Mouse (Mus musculus) gastrocnemius, adult 2 months (tissue): Measurements from ENCODE around the gene Snrpe. TPM values are rescaled to one million over a fixed set of nuclear protein-coding genes. Genes with fewer than 3 reads are reported as not detected.

Experiments used
- DNase-seq: peaks from one replicate; pipeline ENCODE4 v3.0.0; 2022
- H3K27ac ChIP-seq: fragments of 200-600 bp; 2 replicates; pipeline ENCODE4 v1.8.1; 2022; ENCODE audit warnings: mild to moderate bottlenecking
- H3K4me3 ChIP-seq: fragments of 200-600 bp; 2 replicates; pipeline ENCODE4 v1.8.1; 2022; ENCODE audit warnings: mild to moderate bottlenecking, moderate library complexity
- CTCF ChIP-seq: fragments of 200-600 bp; IDR thresholded peaks from 2 replicates; pipeline ENCODE4 v1.8.1; 2022; ENCODE audit warnings: antibody characterized with exemption, mild to moderate bottlenecking, moderate library complexity
- intact Hi-C: fragments of 180-260 bp; cut with DNase I; formaldehyde crosslinking; loops from one replicate; pipeline ENCODE4 v1.15.1; 2025
- total RNA-seq, 2 experiments: library from RNA; stranded (reverse); gene quantifications; 2 replicates each; pipeline ENCODE4 v1.2.3; 2021

Gene Snrpe
- total RNA-seq, 2 experiments from 2014 or later = 42.9 to 63.3 TPM

GRCm38 (mm10) chr1:133613817-133614216 is 3.7 kb upstream of the Snrpe start:
- peak; percentile 48 for TF ChIP-seq CTCF
- intact Hi-C loops = loop anchor here (10.0 kb wide), 2 partner anchors 439 to 469 kb away; no protein-coding TSS in a partner anchor
- H3K4me3 ChIP-seq = no peak overlapping the region
- H3K27ac ChIP-seq = no peak overlapping the region
- DNase-seq = no peak

- Histone ChIP-seq H3K27ac (no peak overlapping the region), H3K4me3 (no peak overlapping the region)
- no peak for TF ChIP-seq CTCF
- intact Hi-C loops = loop anchor here (2.0 to 10.0 kb wide), 3 partner anchors 297 to 467 kb away; no protein-coding TSS in a partner anchor
- no peak for DNase-seq
Observed at GRCm38 (mm10) chr1:133611436-133611835, 1.3 kb upstream of the Snrpe start.

DNA sequence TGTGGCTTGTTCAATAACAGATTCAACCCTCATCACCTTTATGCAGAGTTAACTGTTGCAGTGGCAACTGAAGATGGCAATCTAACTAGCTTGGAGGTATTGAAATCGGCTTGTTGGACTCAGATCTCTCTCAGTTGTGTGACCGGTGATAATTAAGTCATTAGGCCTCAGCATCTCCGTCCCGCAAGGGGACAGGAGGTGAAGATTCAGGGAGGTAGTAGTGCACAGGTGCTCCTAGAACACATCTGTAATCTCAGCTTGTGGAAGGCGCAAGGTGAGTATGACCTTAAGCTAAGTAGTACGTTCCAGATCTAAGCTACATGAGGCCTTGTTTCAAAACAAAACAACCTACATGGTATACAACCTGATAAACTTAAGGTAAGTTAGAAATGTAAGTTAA is 510 bp upstream of the Snrpe start:
- Histone ChIP-seq H3K4me3 (no peak overlapping the region), H3K27ac (no peak overlapping the region)
- intact Hi-C loops = loop anchor here (1.0 to 10.0 kb wide), 4 partner anchors 228 to 466 kb away; no protein-coding TSS in a partner anchor
- no peak for TF ChIP-seq CTCF
- no peak for DNase-seq

- intact Hi-C loops = no loop called here
- Histone ChIP-seq H3K27ac (no peak overlapping the region), H3K4me3 (no peak overlapping the region)
- no peak for DNase-seq
- no peak for TF ChIP-seq CTCF
Observed at GRCm38 (mm10) chr1:133603174-133603573, 6.9 kb downstream of the Snrpe start.

DNA sequence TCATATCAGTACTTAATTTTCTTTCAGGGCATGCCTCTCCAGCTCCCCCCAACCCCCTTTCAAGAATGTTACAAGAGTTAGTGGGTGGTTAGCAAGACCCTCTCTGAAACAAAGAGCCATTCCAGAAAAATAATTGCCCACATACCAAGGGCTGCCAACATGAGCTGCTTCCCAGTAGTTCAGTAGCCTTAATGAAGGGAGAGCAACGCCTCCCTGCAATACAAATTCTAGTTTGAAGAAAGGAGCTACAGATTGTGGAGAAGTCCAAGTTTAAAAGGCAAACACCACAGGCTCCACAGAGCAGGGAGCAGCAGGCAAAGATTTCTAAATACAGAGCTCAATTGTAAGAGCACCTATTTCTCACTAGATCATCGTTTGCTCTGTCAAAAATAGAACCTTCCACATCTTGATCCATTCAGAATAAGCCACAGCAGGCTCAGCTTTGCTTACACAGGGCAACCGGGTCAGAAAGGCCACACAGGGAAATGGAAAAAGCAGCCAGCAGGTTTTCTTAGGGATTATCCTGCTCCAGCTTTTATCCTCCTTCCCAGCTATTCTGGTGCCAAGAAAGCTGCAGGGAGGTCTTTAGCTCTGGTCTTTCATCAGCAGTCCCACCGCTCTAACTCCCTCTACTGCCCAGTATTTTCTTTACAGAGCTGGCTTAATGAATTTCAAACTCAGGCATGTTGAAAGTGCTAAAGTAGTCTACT is 13.6 kb downstream of the Snrpe start:
- Histone ChIP-seq H3K4me3 (no peak overlapping the region), H3K27ac (peak overlapping the region; percentile 12; the same call in 1 of the 2 replicates)
- DNase-seq = no peak
- TF ChIP-seq CTCF = peak; percentile 37
- intact Hi-C loops = no loop called here

DNA sequence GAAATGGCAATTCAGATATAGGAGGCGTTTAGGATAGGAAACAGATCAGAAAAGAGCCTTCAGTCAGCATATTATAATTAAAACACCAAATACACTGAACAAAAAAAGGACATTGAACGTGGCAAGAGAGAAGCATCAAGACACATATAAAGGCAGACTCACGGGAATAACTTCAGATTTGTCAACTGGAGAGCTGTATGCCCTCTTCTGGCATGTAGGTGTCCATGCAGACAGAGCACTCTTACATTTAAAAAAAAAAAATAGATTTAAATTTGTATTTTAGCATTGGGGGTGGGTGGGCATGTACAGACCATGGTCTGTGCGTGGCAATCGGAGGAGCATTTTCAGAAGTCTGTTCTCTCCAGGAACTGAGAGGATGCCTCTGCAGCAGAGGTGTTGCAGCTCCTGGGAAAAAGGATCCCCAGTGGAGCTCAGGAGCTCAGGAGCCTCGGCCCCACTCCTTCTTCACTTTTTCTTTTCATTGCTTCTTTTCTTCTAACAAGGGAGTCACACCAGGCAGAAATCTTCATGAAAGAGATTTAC is 24.0 kb downstream of the Snrpe start:
- Histone ChIP-seq H3K4me3 (no peak overlapping the region), H3K27ac (no peak overlapping the region)
- TF ChIP-seq CTCF = peak; percentile 52
- DNase-seq = no peak
- intact Hi-C loops = loop anchor here (1.0 kb wide), 1 partner anchor 204 kb away; no protein-coding TSS in a partner anchor

GRCm38 (mm10) chr1:133571293-133571692 is 38.8 kb downstream of the Snrpe start:
- DNase-seq = no peak
- H3K27ac ChIP-seq = no peak overlapping the region
- intact Hi-C loops = no loop called here
- no peak overlapping the region for H3K4me3 ChIP-seq
- no peak for TF ChIP-seq CTCF

Other genes with a start within 250 kb of the Snrpe start
- gene Etnk2, start 246.7 kb downstream of the Snrpe start, total RNA-seq = under 1 TPM; 0.10 to 0.20 TPM
- gene Sox13, start 185.9 kb downstream of the Snrpe start, total RNA-seq = 10 to 100 TPM in 1 of 2 experiments, 1 to 10 TPM in 1; 8.9 to 12.4 TPM
- gene Zbed6, start 50.6 kb upstream of the Snrpe start, total RNA-seq = 10 to 100 TPM in 1 of 2 experiments, 1 to 10 TPM in 1; 7.3 to 11.7 TPM
- gene Gm38394, start 51.0 kb upstream of the Snrpe start, total RNA-seq = 10 to 100 TPM; 29.8 to 32.2 TPM
- not detected for gene Lax1, start 79.8 kb upstream of the Snrpe start, total RNA-seq
- 10 to 100 TPM in 1 of 2 experiments, 1 to 10 TPM in 1; 9.0 to 12.0 TPM for gene Atp2b4, start 190.8 kb upstream of the Snrpe start, total RNA-seq